Mouse (Mus musculus) kidney, adult 10 weeks (tissue): ENCODE data around the gene Gm3164. TPM values are rescaled to one million over a fixed set of nuclear protein-coding genes. Genes with fewer than 3 reads are reported as not detected.

Source experiments
- polyA plus RNA-seq: library from polyadenylated mRNA; stranded (reverse); fragments of 350-450 nt; fragmentation: Illumina TruSeq; extraction: RNeasy Lipid Tissue Mini Kit (QIAGEN cat#74804); gene quantifications from one replicate; pipeline ENCODE4 v1.2.3, GENCODE M21; 2014; ENCODE audit warnings: low read depth, low replicate concordance

Gene Gm3164
- polyA plus RNA-seq, result not detected

GRCm38 (mm10) chr14:4414965-4415835 lies at the start of gene Gm3164:
TSS of gene Gm3164 (plus strand) at chr14:4415448.

GRCm38 (mm10) chr14:4397226-4397625 lies 18.0 kb upstream of the Gm3164 start, which contains the start of gene Gm3159:
TSS of gene Gm3159 (plus strand) at chr14:4397526.

GRCm38 (mm10) chr14:4430692-4431091 lies 15.4 kb downstream of the Gm3164 start, which contains the start of gene Gm3173:
TSS of gene Gm3173 (plus strand) at chr14:4430992.

GRCm38 (mm10) chr14:4481445-4481844 lies 66.2 kb downstream of the Gm3164 start, which contains the start of gene Gm3182:
TSS of gene Gm3182 (plus strand) at chr14:4481745.

Other genes with a start within 250 kb of the Gm3164 start
- 0.24 TPM for gene Gm2974, start 232.9 kb upstream of the Gm3164 start, polyA plus RNA-seq
- gene Gm3138, start 165.8 kb upstream of the Gm3164 start, polyA plus RNA-seq, result not detected
- not detected for gene Gm3149, start 98.2 kb upstream of the Gm3164 start, polyA plus RNA-seq
- gene 2610042L04Rik, start 80.7 kb upstream of the Gm3164 start, polyA plus RNA-seq, result not detected
- gene Gm3159, start 17.9 kb upstream of the Gm3164 start, polyA plus RNA-seq, result not detected
- not detected for gene Gm3173, start 15.5 kb downstream of the Gm3164 start, polyA plus RNA-seq
- not detected for gene Gm3182, start 66.3 kb downstream of the Gm3164 start, polyA plus RNA-seq
- gene Gm3047, start 140.0 kb downstream of the Gm3164 start, polyA plus RNA-seq, result not detected
- gene Gm8159, start 216.9 kb downstream of the Gm3164 start, polyA plus RNA-seq, result not detected
- gene Gm3239, start 248.7 kb downstream of the Gm3164 start, polyA plus RNA-seq, result not detected